Mouse (Mus musculus): ENCODE measurements around the gene Sfi1. TPM values are rescaled to one million over a fixed set of nuclear protein-coding genes. Genes with fewer than 3 reads are reported as not detected.
A peak's percentile ranks its signal among the peaks of the same experiment; 100 is the strongest.
"Not testable (repeated sequence)": the region's sequence is repeated elsewhere in the genome, so short reads cannot be mapped to it uniquely, and the experiment has no call there.

Sfi1 gene
- polyA plus RNA-seq, 1 experiment from 2014 or later, result 8.8 TPM

GRCm38 (mm10) chr11:3106154-3106553 lies 87.1 kb downstream of the Sfi1 start:
- ATAC-seq (ENCODE audit: insufficient number of reproducible peaks, insufficient read depth, low FRiP score, low read depth), result no peak
- Histone ChIP-seq H3K27me3 (ENCODE audit: control insufficient read depth, insufficient read depth, low read length) (no peaks in the 10 kb centered on the region), H3K9me3 (ENCODE audit: control insufficient read depth, low read length) (peaks cover 49% of the 10 kb centered on the region), H3K4me3 (ENCODE audit: control insufficient read depth in 1 of 2, insufficient read depth in 1 of 2, low read depth in 1 of 2, low read length in 2 of 2) (no peak overlapping the region), H3K27ac (replicated peaks in 1 of 2; ENCODE audit: control insufficient read depth in 1 of 2, insufficient read depth in 1 of 2, low read depth in 2 of 2, low read length in 2 of 2) (no peak overlapping the region), H3K36me3 (ENCODE audit: control insufficient read depth, insufficient read depth, low read length) (no peaks in the 10 kb centered on the region), H3K9ac (ENCODE audit: low read length) (no peak overlapping the region), H3K4me1 (ENCODE audit: control insufficient read depth in 2 of 2, insufficient read depth in 2 of 2, low read length in 2 of 2) (no peaks in the 10 kb centered on the region), H3K4me2 (ENCODE audit: low read length) (no peak overlapping the region)
- 73% methylated on average over 3 of the region's 3 CpGs for WGBS

GRCm38 (mm10) chr11:3105261-3105731 lies 88.0 kb downstream of the Sfi1 start:
- Histone ChIP-seq H3K4me2 (ENCODE audit: low read length) (no peak overlapping the region), H3K27me3 (ENCODE audit: control insufficient read depth, insufficient read depth, low read length) (no peaks in the 10 kb centered on the region), H3K4me1 (ENCODE audit: control insufficient read depth in 2 of 2, insufficient read depth in 2 of 2, low read length in 2 of 2) (no peaks in the 10 kb centered on the region), H3K27ac (replicated peaks in 1 of 2; ENCODE audit: control insufficient read depth in 1 of 2, insufficient read depth in 1 of 2, low read depth in 2 of 2, low read length in 2 of 2) (no peak overlapping the region), H3K4me3 (ENCODE audit: control insufficient read depth in 1 of 2, insufficient read depth in 1 of 2, low read depth in 1 of 2, low read length in 2 of 2) (no peak overlapping the region), H3K9me3 (ENCODE audit: control insufficient read depth, low read length) (peaks cover 45% of the 10 kb centered on the region), H3K36me3 (ENCODE audit: control insufficient read depth, insufficient read depth, low read length) (no peaks in the 10 kb centered on the region), H3K9ac (ENCODE audit: low read length) (no peak overlapping the region)
- 87% methylated on average over 21 of the region's 21 CpGs for WGBS
- no peak for ATAC-seq (ENCODE audit: insufficient number of reproducible peaks, insufficient read depth, low FRiP score, low read depth)

- not testable (repeated sequence) for H3K4me3 ChIP-seq (ENCODE audit: control insufficient read depth in 1 of 2, insufficient read depth in 1 of 2, low read depth in 1 of 2, low read length in 2 of 2); H3K9ac ChIP-seq (ENCODE audit: low read length); H3K27me3 ChIP-seq (ENCODE audit: control insufficient read depth, insufficient read depth, low read length); ATAC-seq (ENCODE audit: insufficient number of reproducible peaks, insufficient read depth, low FRiP score, low read depth); H3K36me3 ChIP-seq (ENCODE audit: control insufficient read depth, insufficient read depth, low read length); H3K4me2 ChIP-seq (ENCODE audit: low read length); H3K27ac ChIP-seq (replicated peaks in 1 of 2; ENCODE audit: control insufficient read depth in 1 of 2, insufficient read depth in 1 of 2, low read depth in 2 of 2, low read length in 2 of 2); H3K4me1 ChIP-seq (ENCODE audit: control insufficient read depth in 2 of 2, insufficient read depth in 2 of 2, low read length in 2 of 2)
- peaks cover 50% of the 10 kb centered on the region for H3K9me3 ChIP-seq (ENCODE audit: control insufficient read depth, low read length)
- WGBS, result 77% methylated on average over 20 of the region's 20 CpGs
Measured at GRCm38 (mm10) chr11:3104501-3105260, 88.6 kb downstream of the Sfi1 start.

GRCm38 (mm10) chr11:3103619-3104164 lies 89.6 kb downstream of the Sfi1 start:
- no peak overlapping the region for H3K4me2 ChIP-seq (ENCODE audit: low read length)
- H3K27me3 ChIP-seq (ENCODE audit: control insufficient read depth, insufficient read depth, low read length), result no peaks in the 10 kb centered on the region
- WGBS, result 65% methylated on average over 7 of the region's 7 CpGs
- H3K36me3 ChIP-seq (ENCODE audit: control insufficient read depth, insufficient read depth, low read length), result no peaks in the 10 kb centered on the region
- no peak overlapping the region for H3K27ac ChIP-seq (replicated peaks in 1 of 2; ENCODE audit: control insufficient read depth in 1 of 2, insufficient read depth in 1 of 2, low read depth in 2 of 2, low read length in 2 of 2)
- H3K4me3 ChIP-seq (ENCODE audit: control insufficient read depth in 1 of 2, insufficient read depth in 1 of 2, low read depth in 1 of 2, low read length in 2 of 2), result no peak overlapping the region
- peaks cover 45% of the 10 kb centered on the region for H3K9me3 ChIP-seq (ENCODE audit: control insufficient read depth, low read length)
- no peaks in the 10 kb centered on the region for H3K4me1 ChIP-seq (ENCODE audit: control insufficient read depth in 2 of 2, insufficient read depth in 2 of 2, low read length in 2 of 2)
- no peak overlapping the region for H3K9ac ChIP-seq (ENCODE audit: low read length)
- ATAC-seq (ENCODE audit: insufficient number of reproducible peaks, insufficient read depth, low FRiP score, low read depth), result no peak

- H3K4me3 ChIP-seq (ENCODE audit: control insufficient read depth in 1 of 2, insufficient read depth in 1 of 2, low read depth in 1 of 2, low read length in 2 of 2); H3K27ac ChIP-seq (replicated peaks in 1 of 2; ENCODE audit: control insufficient read depth in 1 of 2, insufficient read depth in 1 of 2, low read depth in 2 of 2, low read length in 2 of 2); H3K4me1 ChIP-seq (ENCODE audit: control insufficient read depth in 2 of 2, insufficient read depth in 2 of 2, low read length in 2 of 2); H3K36me3 ChIP-seq (ENCODE audit: control insufficient read depth, insufficient read depth, low read length); ATAC-seq (ENCODE audit: insufficient number of reproducible peaks, insufficient read depth, low FRiP score, low read depth); H3K4me2 ChIP-seq (ENCODE audit: low read length); H3K9ac ChIP-seq (ENCODE audit: low read length); H3K27me3 ChIP-seq (ENCODE audit: control insufficient read depth, insufficient read depth, low read length): not testable (repeated sequence)
- H3K9me3 ChIP-seq (ENCODE audit: control insufficient read depth, low read length), result peaks cover 45% of the 10 kb centered on the region
- 74% methylated on average over 7 of the region's 7 CpGs for WGBS
Measured at GRCm38 (mm10) chr11:3102626-3103025, 90.6 kb downstream of the Sfi1 start.

- no peaks in the 10 kb centered on the region for H3K4me1 ChIP-seq (ENCODE audit: control insufficient read depth in 2 of 2, insufficient read depth in 2 of 2, low read length in 2 of 2)
- H3K27me3 ChIP-seq (ENCODE audit: control insufficient read depth, insufficient read depth, low read length), result no peaks in the 10 kb centered on the region
- H3K4me2 ChIP-seq (ENCODE audit: low read length), result no peak overlapping the region
- peaks cover 42% of the 10 kb centered on the region for H3K9me3 ChIP-seq (ENCODE audit: control insufficient read depth, low read length)
- no peak overlapping the region for H3K27ac ChIP-seq (replicated peaks in 1 of 2; ENCODE audit: control insufficient read depth in 1 of 2, insufficient read depth in 1 of 2, low read depth in 2 of 2, low read length in 2 of 2)
- ATAC-seq (ENCODE audit: insufficient number of reproducible peaks, insufficient read depth, low FRiP score, low read depth), result peak; percentile 42; the same call in 1 of the 2 replicates
- 63% methylated on average over 10 of the region's 10 CpGs for WGBS
- no peaks in the 10 kb centered on the region for H3K36me3 ChIP-seq (ENCODE audit: control insufficient read depth, insufficient read depth, low read length)
- no peak overlapping the region for H3K9ac ChIP-seq (ENCODE audit: low read length)
- H3K4me3 ChIP-seq (ENCODE audit: control insufficient read depth in 1 of 2, insufficient read depth in 1 of 2, low read depth in 1 of 2, low read length in 2 of 2), result no peak overlapping the region
Measured at GRCm38 (mm10) chr11:3101875-3102494, 91.3 kb downstream of the Sfi1 start.

GRCm38 (mm10) chr11:3101072-3101874 lies 92.0 kb downstream of the Sfi1 start:
- Histone ChIP-seq H3K27me3 (ENCODE audit: control insufficient read depth, insufficient read depth, low read length) (no peaks in the 10 kb centered on the region), H3K4me2 (ENCODE audit: low read length) (no peak overlapping the region), H3K27ac (replicated peaks in 1 of 2; ENCODE audit: control insufficient read depth in 1 of 2, insufficient read depth in 1 of 2, low read depth in 2 of 2, low read length in 2 of 2) (no peak overlapping the region), H3K4me1 (ENCODE audit: control insufficient read depth in 2 of 2, insufficient read depth in 2 of 2, low read length in 2 of 2) (no peaks in the 10 kb centered on the region), H3K9me3 (ENCODE audit: control insufficient read depth, low read length) (peaks cover 42% of the 10 kb centered on the region), H3K9ac (ENCODE audit: low read length) (no peak overlapping the region), H3K36me3 (ENCODE audit: control insufficient read depth, insufficient read depth, low read length) (no peaks in the 10 kb centered on the region), H3K4me3 (ENCODE audit: control insufficient read depth in 1 of 2, insufficient read depth in 1 of 2, low read depth in 1 of 2, low read length in 2 of 2) (no peak overlapping the region)
- peak; percentile 61 for ATAC-seq (ENCODE audit: insufficient number of reproducible peaks, insufficient read depth, low FRiP score, low read depth)
- WGBS, result 79% methylated on average over 25 of the region's 25 CpGs
